Mouse (Mus musculus) olfactory bulb, adult 2 months (tissue): Measurements from ENCODE around the gene Dok1.

Experiments
- CTCF ChIP-seq: fragments of 200-500 bp; IDR thresholded peaks from 2 replicates; pipeline ENCODE4 v1.5.1; 2012; ENCODE audit warnings: low read depth, mild to moderate bottlenecking, low read length, moderate library complexity; ENCODE audit not compliant: insufficient read depth
- POLR2A ChIP-seq: fragments of 200-500 bp; IDR thresholded peaks from 2 replicates; pipeline ENCODE4 v1.6.1; 2012; ENCODE audit warnings: mild to moderate bottlenecking, low read depth, low read length, moderate library complexity; ENCODE audit not compliant: insufficient read depth

DNA sequence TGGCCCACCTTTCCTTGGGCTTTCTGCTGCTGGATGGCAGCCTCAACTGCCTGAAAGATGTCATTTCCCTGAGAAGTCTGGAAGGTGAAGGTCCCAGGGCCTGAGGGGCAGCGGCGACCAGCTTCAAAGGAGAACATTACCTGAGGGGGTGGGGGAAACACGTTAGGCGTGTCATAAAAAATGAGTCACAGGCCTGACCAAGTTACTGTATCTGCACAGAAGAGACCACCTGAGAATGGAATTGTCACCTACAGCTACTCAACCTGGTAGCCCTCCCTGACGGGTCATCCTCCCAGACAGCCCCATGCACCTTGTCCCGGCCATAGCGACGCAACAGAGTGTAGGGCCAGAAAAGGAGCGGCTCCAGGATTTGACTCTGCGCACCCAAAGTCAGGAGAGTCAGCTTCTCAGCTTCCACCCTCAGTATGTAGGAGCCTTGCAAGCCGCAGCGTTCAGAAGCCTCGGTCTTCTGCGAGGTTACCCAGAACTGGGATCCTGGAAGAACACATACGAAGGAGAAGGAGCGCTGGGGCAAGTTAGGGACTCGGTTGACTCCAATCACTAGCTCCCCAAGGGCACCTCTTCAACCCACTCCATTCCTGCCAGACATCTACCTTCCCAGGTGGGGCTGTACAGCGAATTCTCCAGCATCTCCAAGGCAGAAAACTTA, 1.2 kb downstream of the Dok1 start:
- TF ChIP-seq POLR2A (no peak), CTCF (no peak)
